Mouse (Mus musculus): ENCODE measurements at regions not wholly inside any gene's neighbourhood (a gene's known extent, or its start where the extent isn't known, plus 50 kb on each side); places are given as distances from the start of the nearest gene placed in this dataset.

GRCm38 (mm10) chr2:159422281-159422937 is 627.8 kb downstream of the Dhx35 start:
- Histone ChIP-seq H3K4me1 (peaks cover 10% of the 10 kb centered on the region), H3K27ac (no peak overlapping the region), H3K36me3 (no peaks in the 10 kb centered on the region), H3K27me3 (replicated peaks) (no peaks in the 10 kb centered on the region), H3K4me3 (no peak overlapping the region), H3K4me2 (replicated peaks) (no peak overlapping the region), H3K9me3 (no peaks in the 10 kb centered on the region), H3K9ac (no peak overlapping the region)
- WGBS: 33% methylated on average over 7 of the region's 7 CpGs
- ATAC-seq (ENCODE audit: low FRiP score, low read depth): no peak

GRCm38 (mm10) chr2:159428201-159428600 is 633.6 kb downstream of the Dhx35 start:
- no peak for ATAC-seq (ENCODE audit: low FRiP score, low read depth)
- H3K9ac ChIP-seq: no peak overlapping the region
- no peak overlapping the region for H3K4me2 ChIP-seq (replicated peaks)
- no peaks in the 10 kb centered on the region for H3K27me3 ChIP-seq (replicated peaks)
- H3K36me3 ChIP-seq: no peaks in the 10 kb centered on the region
- no peaks in the 10 kb centered on the region for H3K9me3 ChIP-seq
- WGBS: 52% methylated on average over 1 of the region's 1 CpGs
- no peaks in the 10 kb centered on the region for H3K4me1 ChIP-seq
- no peak overlapping the region for H3K4me3 ChIP-seq
- no peak overlapping the region for H3K27ac ChIP-seq

- 82% methylated on average over 5 of the region's 5 CpGs for WGBS
Observed at GRCm38 (mm10) chr2:159430577-159431329, 636.1 kb downstream of the Dhx35 start.

GRCm38 (mm10) chr2:159438961-159439360 is 644.4 kb downstream of the Dhx35 start:
- ATAC-seq (ENCODE audit: low FRiP score, low read depth): no peak
- Histone ChIP-seq H3K4me2 (replicated peaks) (no peak overlapping the region), H3K27ac (no peak overlapping the region), H3K4me1 (no peaks in the 10 kb centered on the region), H3K27me3 (replicated peaks) (no peaks in the 10 kb centered on the region), H3K4me3 (no peak overlapping the region), H3K9ac (no peak overlapping the region), H3K9me3 (0 out of 2 replicates have a peak, but pooled peaks cover 2% of the 10 kb centered on the region), H3K36me3 (no peaks in the 10 kb centered on the region)
- whole genome bisulfite sequencing: 71% methylated on average over 6 of the region's 6 CpGs

More at GRCm38 (mm10) chr2:159430577-159431329, 636.1 kb downstream of the Dhx35 start:
- Histone ChIP-seq H3K4me1 (no peaks in the 10 kb centered on the region), H3K36me3 (no peaks in the 10 kb centered on the region), H3K27ac (no peak overlapping the region), H3K4me2 (replicated peaks) (no peak overlapping the region), H3K4me3 (no peak overlapping the region), H3K27me3 (replicated peaks) (no peaks in the 10 kb centered on the region), H3K9me3 (0 out of 2 replicates have a peak, but pooled peaks cover 4% of the 10 kb centered on the region), H3K9ac (no peak overlapping the region)
- no peak for ATAC-seq (ENCODE audit: low FRiP score, low read depth)

- ATAC-seq (ENCODE audit: low FRiP score, low read depth): no peak
- H3K27me3 ChIP-seq (replicated peaks): no peaks in the 10 kb centered on the region
- no peak overlapping the region for H3K4me2 ChIP-seq (replicated peaks)
- no peak overlapping the region for H3K9ac ChIP-seq
- WGBS: 25% methylated on average over 8 of the region's 8 CpGs
- H3K4me1 ChIP-seq: no peaks in the 10 kb centered on the region
- no peaks in the 10 kb centered on the region for H3K9me3 ChIP-seq
- no peaks in the 10 kb centered on the region for H3K36me3 ChIP-seq
- no peak overlapping the region for H3K27ac ChIP-seq
- no peak overlapping the region for H3K4me3 ChIP-seq
Observed at GRCm38 (mm10) chr2:159443581-159443980, 649.0 kb downstream of the Dhx35 start.

- H3K4me1 ChIP-seq: no peaks in the 10 kb centered on the region
- WGBS: 56% methylated on average over 5 of the region's 5 CpGs
Observed at GRCm38 (mm10) chr2:159446434-159446833, 651.8 kb downstream of the Dhx35 start.

GRCm38 (mm10) chr2:159446886-159447285 is 652.3 kb downstream of the Dhx35 start:
- Histone ChIP-seq H3K4me2 (replicated peaks) (no peak overlapping the region), H3K36me3 (no peaks in the 10 kb centered on the region), H3K4me1 (no peaks in the 10 kb centered on the region), H3K27ac (no peak overlapping the region), H3K27me3 (replicated peaks) (no peaks in the 10 kb centered on the region), H3K4me3 (no peak overlapping the region), H3K9ac (no peak overlapping the region), H3K9me3 (no peaks in the 10 kb centered on the region)
- ATAC-seq (ENCODE audit: low FRiP score, low read depth): no peak
- WGBS: 80% methylated on average over 5 of the region's 5 CpGs

More at GRCm38 (mm10) chr2:159446434-159446833, 651.8 kb downstream of the Dhx35 start:
- Histone ChIP-seq H3K4me2 (replicated peaks) (no peak overlapping the region), H3K9me3 (no peaks in the 10 kb centered on the region), H3K36me3 (no peaks in the 10 kb centered on the region), H3K9ac (no peak overlapping the region), H3K4me3 (no peak overlapping the region), H3K27me3 (replicated peaks) (no peaks in the 10 kb centered on the region), H3K27ac (no peak overlapping the region)
- no peak for ATAC-seq (ENCODE audit: low FRiP score, low read depth)

- WGBS: 93% methylated on average over 5 of the region's 5 CpGs
Observed at GRCm38 (mm10) chr2:159448976-159449375, 654.4 kb downstream of the Dhx35 start.

GRCm38 (mm10) chr2:159451439-159451838 is 656.8 kb downstream of the Dhx35 start:
- no peak overlapping the region for H3K27ac ChIP-seq
- H3K36me3 ChIP-seq: no peaks in the 10 kb centered on the region
- 78% methylated on average over 9 of the region's 9 CpGs for WGBS
- no peaks in the 10 kb centered on the region for H3K27me3 ChIP-seq (replicated peaks)
- H3K4me2 ChIP-seq (replicated peaks): no peak overlapping the region
- ATAC-seq (ENCODE audit: low FRiP score, low read depth): no peak
- no peak overlapping the region for H3K9ac ChIP-seq
- H3K4me1 ChIP-seq: no peaks in the 10 kb centered on the region
- H3K4me3 ChIP-seq: no peak overlapping the region
- no peaks in the 10 kb centered on the region for H3K9me3 ChIP-seq

More at GRCm38 (mm10) chr2:159448976-159449375, 654.4 kb downstream of the Dhx35 start:
- Histone ChIP-seq H3K9ac (no peak overlapping the region), H3K4me3 (no peak overlapping the region), H3K27me3 (replicated peaks) (no peaks in the 10 kb centered on the region), H3K36me3 (no peaks in the 10 kb centered on the region), H3K4me1 (no peaks in the 10 kb centered on the region), H3K9me3 (no peaks in the 10 kb centered on the region), H3K4me2 (replicated peaks) (no peak overlapping the region), H3K27ac (no peak overlapping the region)
- ATAC-seq (ENCODE audit: low FRiP score, low read depth): no peak

- whole genome bisulfite sequencing: 76% methylated on average over 6 of the region's 6 CpGs
- Histone ChIP-seq H3K4me3 (no peak overlapping the region), H3K27ac (no peak overlapping the region)
Observed at GRCm38 (mm10) chr2:159481399-159482080, 686.9 kb downstream of the Dhx35 start.

GRCm38 (mm10) chr2:159491090-159491489 is 696.5 kb downstream of the Dhx35 start:
- no peak for ATAC-seq (ENCODE audit: low FRiP score, low read depth)
- WGBS: 61% methylated on average over 3 of the region's 3 CpGs
- no peaks in the 10 kb centered on the region for H3K4me1 ChIP-seq

More at GRCm38 (mm10) chr2:159481399-159482080, 686.9 kb downstream of the Dhx35 start:
- Histone ChIP-seq H3K9me3 (no peaks in the 10 kb centered on the region), H3K9ac (no peak overlapping the region), H3K36me3 (no peaks in the 10 kb centered on the region), H3K4me1 (no peaks in the 10 kb centered on the region), H3K4me2 (replicated peaks) (no peak overlapping the region), H3K27me3 (replicated peaks) (no peaks in the 10 kb centered on the region)
- ATAC-seq (ENCODE audit: low FRiP score, low read depth): no peak

GRCm38 (mm10) chr2:159498691-159499090 is 704.1 kb downstream of the Dhx35 start:
- Histone ChIP-seq H3K4me1 (no peaks in the 10 kb centered on the region), H3K9me3 (no peaks in the 10 kb centered on the region), H3K27me3 (replicated peaks) (no peaks in the 10 kb centered on the region), H3K4me2 (replicated peaks) (no peak overlapping the region), H3K27ac (no peak overlapping the region), H3K9ac (no peak overlapping the region), H3K36me3 (no peaks in the 10 kb centered on the region), H3K4me3 (no peak overlapping the region)
- WGBS: 58% methylated on average over 2 of the region's 2 CpGs
- ATAC-seq (ENCODE audit: low FRiP score, low read depth): no peak

More at GRCm38 (mm10) chr2:159491090-159491489, 696.5 kb downstream of the Dhx35 start:
- Histone ChIP-seq H3K4me3 (no peak overlapping the region), H3K9me3 (no peaks in the 10 kb centered on the region), H3K36me3 (no peaks in the 10 kb centered on the region), H3K9ac (no peak overlapping the region), H3K27me3 (replicated peaks) (no peaks in the 10 kb centered on the region), H3K27ac (no peak overlapping the region), H3K4me2 (replicated peaks) (no peak overlapping the region)

Measured in neural tube, embryonic 12.5 days (tissue).